Mouse (Mus musculus) spleen, adult 12 weeks (tissue): Measurements from ENCODE around the gene Nfe2.

ENCODE experiments used
- DNase-seq: peaks from one replicate; pipeline ENCODE4 v3.0.0; 2022; ENCODE audit warnings: low spot score

Nfe2 gene

DNA sequence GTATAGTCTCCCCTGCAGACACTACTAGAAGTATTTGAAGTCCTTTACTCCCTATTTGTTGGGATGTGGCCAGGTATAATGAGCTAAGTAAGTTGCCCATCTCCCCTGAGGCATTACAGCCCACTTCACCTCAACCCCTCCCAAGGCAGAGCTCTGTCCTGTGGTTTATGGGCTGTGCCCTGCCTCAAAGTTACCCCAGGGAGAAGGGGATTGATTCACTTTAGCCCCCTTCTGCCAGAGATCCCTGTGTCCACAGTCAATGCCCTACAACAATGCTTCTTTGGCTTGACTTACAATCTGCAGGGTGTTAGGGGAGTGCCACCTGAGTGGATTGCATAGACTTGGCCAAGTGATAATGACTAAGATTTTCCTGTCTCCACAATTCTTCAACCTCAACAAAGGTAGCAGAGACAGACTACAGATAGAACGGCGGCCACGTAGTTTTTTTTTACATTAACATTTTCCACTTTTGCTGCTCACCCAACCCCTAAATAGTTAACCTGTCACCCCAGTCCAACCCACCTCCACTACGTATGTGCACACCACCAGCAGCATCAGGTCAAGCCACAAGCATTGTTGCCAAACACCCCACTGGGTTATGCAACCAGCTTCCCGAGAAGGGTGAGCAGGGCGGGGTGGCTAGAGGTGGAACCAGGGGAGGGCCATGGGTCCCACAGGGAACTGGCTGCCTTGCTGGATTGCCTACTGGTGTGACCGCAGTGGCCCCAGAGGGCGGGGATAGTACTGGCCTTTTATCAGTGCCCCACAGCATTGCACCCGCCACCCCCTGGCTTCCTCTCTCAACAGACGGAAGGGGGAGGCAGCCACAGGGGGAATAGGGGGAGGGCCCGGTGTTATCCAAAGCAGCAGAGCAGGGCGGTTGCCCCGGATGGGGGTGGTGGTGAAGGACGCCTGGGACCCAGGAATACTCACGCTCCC is at the start of gene Nfe2:
TSS of gene Nfe2 (minus strand) at position 614 of the 939 bp plus-strand sequence.
- peak; percentile 87 for DNase-seq

DNA sequence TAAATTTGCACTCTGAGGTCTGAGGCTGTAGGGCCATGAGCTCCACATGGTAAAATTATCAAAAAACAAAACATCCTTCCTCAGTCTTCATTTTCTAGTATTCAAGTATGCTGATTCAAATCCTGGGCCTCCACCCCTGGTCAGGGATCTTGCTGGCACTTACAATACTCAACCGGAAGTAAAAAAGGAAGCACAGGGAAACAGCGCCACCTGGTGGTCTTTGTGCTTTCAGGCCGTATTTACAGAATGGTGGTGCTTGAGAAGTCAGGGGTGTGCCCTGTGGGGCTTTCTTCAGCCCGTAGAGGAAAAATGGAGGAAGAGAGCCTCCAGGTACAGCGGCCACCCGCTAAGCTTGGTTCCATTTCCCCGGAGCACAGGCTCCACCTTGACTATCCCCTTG is 48.9 kb upstream of the Nfe2 start:
- DNase-seq, result peak; percentile 79

DNA sequence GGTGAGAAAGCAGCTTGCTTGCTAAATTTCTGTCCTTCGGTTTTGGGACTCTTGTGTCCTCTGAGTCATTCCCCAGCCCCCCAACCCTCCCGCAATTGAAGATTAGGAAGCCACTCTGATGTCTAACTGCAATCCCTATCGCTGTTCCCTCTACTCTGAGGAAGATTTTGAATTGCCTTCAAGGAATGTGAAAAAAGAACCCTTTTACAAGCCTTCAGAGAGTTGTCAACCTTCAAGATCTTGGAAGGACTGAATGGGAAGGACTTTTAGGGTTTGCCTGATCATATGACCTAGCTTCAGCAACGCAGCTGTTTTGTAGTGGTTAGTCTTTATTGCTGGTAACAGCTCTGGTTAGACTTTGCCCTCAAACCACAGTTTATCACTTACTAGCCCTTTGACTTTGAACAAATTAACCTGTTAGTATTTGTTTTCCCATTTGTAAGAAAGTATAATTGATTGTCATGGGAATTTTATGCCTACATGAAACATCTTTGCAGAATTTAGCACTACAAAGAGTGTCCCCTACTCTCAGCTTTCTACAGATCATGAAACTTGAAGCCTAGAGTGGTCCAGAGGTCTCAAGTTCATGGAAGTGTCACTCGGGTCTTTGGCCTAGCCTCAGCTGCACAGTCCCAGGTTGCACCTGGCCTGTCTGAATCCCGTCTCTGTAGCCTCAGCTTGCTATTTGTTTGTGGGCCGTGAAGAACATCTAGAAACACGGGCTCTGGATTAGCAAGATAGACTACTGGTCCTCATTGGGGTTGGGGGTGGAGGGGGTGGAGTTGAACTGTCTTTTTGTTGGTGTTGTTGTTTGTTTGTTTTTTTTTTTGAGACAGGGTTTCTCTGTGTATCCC is 47.8 kb upstream of the Nfe2 start:
- DNase-seq, result no peak

DNA sequence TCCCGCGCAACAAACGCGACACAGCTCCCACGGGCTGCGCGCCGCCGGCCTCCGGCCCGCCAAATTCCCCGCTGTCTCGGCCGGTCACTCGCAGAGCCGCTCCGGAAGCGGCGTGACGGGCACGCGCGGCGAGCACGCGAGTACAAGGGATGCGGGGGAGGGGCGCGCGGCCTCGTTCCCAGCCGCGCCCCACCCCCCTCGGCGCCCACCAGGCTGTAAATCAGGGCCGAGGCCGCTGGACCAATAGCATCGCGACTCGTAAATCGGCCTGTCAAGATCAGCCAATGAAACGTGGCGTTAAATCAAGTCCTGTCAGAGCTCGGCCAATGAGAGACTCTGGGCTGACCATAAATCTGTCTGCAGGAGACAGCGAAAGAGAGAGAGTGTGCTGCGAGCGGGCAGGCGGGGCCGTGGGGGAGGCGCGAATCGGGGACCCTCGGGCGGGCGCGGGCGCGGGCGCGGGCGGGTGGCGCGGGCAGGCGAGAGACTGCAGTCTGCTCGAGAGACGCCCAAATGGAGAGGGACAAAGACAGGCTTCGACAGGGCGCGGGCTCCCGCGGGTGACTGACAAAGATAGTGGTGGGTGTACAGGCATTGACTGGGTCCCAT is 47.0 kb upstream of the Nfe2 start:
- peak; percentile 65 for DNase-seq

DNA sequence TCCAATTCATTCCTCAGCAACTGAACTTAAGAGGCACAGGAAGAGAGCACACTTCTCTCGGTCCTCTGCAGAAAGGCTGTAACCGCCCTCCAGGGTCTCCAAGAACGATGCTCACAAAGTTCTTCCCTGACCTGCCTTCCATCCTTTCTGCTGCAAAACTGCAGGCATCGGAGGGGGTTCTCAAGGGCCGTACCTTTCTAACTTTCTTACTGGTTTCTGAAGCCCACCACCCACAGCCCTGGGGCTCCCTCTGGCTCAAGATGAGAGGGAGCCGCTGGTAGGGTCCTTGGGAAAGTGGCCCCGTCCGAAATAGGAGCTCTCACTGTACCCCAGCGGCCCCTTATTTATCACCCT is 46.4 kb upstream of the Nfe2 start:
- DNase-seq, result no peak

DNA sequence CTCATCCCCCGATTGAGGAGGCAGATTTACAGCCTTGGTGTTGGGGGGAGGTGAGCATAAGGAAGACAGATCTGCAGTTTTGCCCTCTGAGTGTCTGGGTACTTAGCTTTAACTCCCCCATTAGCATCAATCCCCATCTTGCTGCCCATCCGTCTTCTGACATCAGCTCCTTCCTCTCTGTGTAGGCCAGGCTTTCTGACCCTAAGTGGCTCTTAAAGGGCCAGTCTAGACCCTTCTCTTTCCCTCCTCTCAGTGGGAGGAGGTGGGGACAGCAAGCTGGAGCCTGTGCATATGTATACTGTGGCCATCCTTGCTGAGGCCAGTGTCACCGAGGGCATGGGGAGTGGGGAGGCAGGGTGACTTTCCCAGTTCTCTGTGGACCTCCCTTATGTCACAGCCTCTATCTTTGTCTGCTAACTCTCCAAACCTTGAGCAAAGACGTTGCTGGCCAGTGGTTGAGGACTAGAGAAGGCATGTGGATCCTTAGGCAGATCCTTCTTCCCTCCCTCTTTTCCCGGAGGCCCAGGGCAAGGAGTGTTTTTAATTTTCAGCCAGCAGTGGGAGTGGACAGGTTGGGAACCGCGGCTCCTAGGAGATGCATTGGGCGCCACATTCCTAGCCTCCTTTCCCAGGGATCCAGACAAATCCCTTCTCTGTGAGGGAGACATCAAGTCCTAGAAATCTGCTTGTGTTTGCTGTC is 45.9 kb upstream of the Nfe2 start:
- no peak for DNase-seq

DNA sequence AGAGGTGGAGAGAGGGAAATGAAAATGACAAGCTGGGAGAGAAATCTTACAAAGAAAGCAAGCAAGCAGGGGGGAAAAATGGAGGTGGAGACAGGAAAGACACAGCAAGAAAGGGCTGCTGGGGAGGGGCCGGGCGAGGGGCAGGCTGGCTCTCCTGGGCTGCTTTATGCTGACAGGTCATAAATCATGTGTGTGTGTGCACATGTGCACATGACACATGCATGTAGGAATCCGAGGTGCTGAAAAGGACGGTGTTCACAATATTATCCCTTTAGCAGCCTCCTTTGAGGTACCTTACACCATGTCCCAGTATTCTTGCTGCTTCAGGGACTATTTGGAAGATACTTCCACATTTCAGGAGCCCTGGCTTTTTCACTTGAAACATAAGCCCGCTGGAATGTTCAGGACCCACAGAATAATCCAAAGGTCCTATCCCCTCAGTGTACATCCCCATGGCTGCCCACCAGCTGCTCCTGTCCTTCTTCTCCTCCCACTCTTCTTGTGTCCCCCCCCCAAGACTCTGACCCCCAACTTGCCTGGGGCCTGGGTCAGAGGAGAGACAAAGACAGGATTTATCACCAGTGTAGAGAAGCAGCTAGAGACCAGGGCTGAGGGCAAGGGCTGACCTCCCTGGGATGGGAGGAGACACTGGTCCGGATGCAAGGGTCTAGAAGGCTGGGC is 44.3 kb upstream of the Nfe2 start:
- DNase-seq, result no peak

DNA sequence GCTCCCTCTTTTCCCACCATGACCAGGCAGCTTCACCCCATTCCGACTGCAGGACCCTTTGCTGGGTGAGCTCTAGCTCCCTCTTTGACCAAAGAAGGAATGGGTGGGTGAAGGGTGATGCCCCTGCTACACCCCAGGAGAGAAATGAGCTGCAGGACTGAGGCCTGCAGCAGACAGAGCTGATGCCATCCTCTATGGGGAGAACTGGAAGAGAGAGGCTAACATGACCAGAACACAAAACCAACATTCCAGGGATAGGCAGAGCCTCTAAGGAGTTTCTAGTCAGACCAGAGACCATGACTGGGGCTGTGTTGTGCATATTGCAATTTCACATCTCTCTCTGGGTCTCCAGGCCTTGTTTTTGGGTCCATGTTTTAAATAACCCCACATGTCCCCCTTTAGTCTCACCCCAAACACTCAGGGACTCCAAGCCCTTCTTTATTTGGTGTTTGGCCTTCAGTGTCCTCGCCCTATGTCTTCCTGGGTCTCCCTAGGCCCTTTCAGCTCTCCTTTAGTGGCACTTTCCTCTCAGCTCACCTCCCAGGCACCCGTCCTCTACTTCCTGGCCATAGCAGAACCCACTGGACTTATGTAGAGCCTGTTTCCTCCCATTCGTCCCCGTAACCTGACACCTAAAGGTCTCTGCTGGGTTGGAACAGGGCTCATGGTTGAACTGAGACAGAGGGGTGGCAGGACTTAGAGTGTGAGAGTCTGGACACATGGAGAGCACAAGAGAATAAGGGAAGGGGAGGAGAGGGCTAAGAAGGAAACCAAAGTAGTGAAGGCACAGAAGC is 43.5 kb upstream of the Nfe2 start:
- DNase-seq, result no peak

DNA sequence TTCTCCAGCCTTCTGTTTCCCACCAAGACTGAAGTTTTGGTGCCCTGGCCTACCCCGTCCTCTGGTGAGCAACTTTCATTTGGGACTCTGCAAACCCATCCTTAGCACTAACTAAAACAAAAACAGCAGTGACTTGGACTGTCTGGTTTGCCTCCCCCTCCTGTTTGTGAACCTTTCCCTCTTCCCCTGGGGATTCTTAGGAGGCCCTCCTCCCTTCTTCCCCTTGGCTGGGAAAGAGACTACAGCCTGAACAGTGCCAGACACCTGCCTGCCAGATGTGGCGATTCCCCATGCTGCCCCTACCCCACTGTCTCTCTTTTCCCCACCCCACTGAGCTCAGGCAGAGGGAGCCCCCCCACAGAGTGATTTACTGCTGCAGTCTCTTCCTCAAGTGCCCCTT is 42.8 kb upstream of the Nfe2 start:
- DNase-seq, result no peak

DNA sequence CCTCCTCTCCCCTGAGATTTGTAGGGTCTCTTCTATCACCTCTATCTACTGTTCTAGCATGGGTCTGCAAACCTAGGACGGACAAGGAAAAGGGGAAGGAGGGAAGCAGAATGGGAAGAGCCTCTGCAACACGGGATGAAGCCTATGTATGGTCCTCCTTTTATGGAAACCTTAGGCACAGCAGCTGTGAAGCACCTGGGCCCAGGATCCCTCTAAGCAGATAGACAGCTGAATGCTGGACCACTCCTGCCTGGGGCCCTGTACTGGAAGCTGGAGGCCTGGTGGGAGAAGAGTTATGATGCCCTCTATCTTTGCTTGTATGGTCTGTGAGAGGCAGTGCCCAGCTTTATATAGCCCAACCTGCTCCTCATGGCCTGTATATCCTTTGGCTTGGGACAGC is 42.4 kb upstream of the Nfe2 start:
- DNase-seq, result no peak

DNA sequence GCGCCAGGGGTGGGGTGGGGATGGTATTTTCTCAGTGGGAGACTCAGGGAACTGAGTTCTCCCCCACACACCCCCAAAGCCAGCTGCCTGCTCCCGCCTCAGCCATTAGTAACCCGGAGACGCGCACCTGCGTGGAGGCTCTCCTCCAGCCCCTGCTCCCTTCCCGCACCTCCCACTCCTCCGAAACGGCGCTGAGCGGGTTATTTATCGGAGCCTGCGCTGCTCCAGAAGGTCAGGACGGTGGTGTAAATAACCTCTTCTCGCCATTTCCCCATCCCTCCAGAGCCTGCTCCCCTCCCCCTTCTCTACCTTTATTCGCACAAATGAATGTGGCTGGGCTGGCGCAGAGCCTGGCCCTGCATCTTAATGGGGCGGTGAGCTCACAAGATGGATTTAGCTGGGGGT is 41.9 kb upstream of the Nfe2 start:
- no peak for DNase-seq

DNA sequence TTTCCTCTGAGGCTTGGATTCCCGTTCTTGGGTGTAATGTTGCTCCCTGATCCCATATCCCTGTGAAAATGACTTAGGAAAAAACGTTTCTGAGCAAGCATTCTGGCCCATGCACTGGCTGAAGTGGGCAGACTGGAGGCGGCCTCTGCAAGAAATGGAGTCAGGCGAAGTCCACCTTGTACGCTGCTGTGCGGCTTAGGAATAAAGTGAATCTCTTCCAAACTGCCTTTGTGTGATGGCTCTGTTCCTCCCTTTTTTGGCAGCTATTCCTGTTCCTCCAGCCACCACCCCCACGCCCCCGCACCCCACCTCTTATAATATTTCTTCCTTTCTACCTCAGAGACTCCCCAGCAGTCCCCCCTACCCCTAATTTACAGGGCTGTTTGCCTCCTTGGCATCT is 41.4 kb upstream of the Nfe2 start:
- no peak for DNase-seq

DNA sequence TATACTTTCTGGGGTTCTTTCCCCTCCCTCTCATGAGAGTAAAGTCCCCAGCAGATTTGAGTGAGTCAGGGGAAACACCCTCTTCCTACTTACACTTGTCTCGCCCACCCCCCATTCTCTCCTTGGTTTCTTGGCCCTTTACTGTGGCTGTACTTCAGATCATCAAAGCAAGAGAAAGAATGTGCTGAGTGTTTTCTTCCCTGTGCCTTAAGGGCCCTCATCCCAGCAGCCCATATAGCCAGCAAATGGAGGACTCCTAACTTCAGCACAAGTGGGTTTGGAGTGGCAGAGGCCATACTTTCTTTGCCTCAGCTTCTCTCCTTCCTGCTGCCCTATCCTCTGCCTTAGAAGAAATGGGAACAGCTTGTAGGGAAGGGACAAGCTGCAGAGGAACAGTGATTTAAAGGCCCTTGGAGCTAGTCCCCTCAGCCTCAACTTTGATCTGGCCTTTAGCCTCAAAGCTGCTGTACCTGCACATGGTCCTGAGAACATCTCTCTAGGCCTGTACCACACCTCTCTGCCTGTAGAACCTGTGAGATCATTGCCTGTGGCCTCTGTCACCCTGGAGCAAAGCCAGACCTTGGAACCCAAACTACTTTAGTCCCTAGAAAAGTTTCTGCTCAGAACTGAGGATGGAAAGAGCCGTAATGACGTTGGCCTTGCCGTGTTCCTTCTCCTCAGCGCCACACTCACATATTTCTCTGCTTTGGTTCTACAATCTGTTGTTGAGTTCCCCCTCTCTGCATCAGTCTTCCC is 40.8 kb upstream of the Nfe2 start:
- DNase-seq, result no peak

DNA sequence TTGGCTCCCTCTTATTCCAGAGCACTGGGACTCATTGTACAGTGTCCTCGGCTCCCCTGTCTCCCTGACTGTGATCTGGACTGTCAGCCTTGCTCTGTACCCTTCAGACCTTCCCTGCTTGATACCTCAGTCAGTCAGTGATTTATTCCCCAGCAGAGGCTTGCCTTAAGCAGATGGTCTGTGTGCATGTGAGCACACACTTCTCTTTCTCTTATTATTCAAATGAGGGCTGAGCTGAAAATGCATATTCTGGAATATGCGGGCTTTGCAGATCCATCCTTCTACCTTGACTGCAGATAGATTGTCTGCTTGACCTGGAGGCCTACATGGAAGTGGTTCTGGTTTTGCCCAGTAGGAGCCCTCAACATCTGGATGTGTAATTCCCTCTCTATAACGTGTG is 39.8 kb upstream of the Nfe2 start:
- no peak for DNase-seq

DNA sequence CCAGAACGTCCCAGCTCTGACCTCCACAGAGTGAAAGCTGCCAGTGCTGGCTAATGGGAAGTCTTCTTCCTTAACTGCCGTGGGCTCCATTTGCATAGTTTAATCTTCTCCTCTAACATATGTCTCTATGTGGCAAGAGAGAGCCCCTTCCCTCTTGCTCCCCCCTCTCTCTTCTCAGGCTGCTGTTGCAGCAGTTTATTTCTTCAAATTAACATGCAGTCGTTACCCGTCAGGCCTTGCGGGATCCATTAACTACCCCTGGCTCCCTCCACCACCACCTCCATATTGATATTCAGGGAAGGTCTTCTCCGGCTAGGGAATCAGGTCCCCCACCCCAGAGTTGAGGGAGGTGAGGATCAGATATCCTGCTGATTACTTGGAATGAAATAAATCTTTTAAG is 39.1 kb upstream of the Nfe2 start:
- DNase-seq, result no peak

DNA sequence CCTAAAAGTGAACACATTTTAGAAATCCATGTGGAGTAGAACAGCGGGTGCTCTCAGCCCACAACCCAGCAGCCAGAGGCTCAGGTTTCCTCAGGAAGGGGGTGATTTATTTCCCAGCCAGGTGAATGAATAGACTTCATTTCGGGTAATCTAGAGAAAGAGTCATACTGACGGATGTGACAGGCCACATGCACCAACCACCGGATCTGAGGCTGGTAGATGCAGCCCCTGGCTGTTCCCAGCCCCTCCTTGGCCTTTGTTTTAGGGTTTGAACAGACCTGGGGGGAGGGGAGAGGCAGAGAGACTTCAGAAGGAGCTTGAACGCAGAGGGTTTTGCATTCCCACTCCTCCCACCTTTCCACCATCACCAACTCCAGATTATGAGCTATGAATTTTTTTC is 37.6 kb upstream of the Nfe2 start:
- no peak for DNase-seq

DNA sequence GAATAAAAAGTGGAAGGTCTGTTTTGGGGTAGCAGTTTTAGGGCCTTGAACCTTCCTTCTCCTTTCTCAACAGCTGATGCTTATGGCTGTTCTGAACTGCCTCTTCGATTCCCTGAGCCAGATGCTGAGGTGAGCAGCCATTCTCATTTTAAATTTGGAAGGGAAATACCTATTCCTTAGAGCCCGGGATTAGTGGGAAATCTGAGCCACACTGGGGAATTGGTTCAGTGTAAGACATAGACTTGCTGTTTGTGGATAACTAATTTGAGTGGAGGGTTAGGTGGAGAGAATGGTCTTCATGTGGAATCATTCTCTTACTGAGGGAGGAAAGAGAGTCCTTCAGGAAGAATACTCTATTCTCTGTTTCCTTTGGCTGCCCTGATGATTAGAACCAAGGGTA is 36.4 kb upstream of the Nfe2 start:
- no peak for DNase-seq

DNA sequence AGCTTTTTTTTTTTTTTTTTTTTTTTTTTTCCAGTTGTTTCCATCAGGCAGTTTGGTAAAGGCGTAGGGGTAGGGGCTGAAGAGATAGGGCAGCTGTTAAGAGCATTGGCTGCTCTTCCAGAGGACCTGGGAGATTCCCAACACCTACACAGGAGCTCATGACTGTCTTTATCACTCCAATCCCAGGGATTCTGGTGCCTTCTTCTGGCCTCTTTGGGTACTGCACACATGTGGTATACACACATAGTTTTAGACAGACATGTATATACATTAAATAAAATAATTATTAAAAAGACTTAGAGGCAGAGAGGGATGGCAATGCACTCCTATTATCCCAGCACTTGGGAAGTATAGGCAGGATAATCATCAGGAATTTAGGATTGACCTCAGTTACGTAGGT is 35.2 kb upstream of the Nfe2 start:
- DNase-seq, result no peak

DNA sequence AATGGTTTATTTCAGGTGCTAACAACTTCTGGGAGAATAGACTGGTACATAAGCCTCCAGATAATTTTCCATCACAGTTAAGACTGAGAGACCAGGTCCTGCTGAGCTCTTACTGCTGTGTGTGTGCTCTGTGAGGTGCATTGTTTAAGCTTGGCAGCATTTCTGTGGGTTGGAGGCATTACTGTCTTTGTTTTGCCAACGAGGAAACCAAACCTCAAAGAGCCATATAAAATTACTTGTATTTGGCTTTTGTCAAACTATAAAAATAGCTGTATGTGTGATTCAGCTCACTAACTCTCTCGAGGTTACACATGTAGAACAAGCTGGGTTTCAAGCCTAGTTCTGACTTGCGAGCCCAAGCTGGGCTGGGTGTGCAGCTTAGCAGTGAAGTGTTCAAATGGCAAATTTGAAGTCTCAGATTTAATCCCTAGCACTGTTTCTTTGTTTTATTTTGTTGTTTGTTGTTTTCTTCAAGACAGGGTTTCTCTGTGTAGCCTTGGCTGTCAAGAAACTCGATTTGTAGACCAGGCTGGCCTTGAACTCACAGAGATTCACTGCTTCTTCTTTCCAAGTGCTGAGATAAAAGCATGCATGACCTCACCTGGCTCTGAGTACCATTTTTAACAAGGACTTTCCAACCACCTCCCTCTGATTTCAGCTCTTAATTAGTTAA is 34.6 kb upstream of the Nfe2 start:
- no peak for DNase-seq

DNA sequence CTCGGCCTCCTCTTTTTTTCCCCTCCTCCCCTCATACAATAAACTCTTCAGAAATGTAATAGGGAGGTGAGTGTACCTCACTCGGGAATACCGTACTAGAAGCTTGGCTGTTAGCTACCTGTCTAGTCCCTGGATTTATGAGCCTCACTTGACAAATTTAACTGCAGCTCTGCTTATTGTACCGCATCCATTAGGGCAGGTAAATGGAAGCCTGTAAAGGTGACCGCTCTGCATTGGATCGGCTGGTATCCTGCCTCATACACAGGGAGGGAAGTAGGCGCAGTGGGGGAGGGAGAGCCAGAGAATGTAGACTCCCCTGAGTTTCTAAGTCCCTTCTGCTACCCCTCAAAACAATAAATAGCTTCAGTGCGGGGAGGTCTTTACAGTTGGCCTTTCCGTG is 32.6 kb upstream of the Nfe2 start:
- DNase-seq, result no peak
